Mouse (Mus musculus): ENCODE data around the gene Ttc27.

Ttc27 gene

GRCm38 (mm10) chr17:74810892-74811625 lies 93.5 kb downstream of the Ttc27 start:
- no peak for ATAC-seq (ENCODE audit: insufficient number of reproducible peaks, low FRiP score, low TSS enrichment)

GRCm38 (mm10) chr17:74819711-74820110 lies 102.2 kb downstream of the Ttc27 start:
- ATAC-seq (ENCODE audit: insufficient number of reproducible peaks, low FRiP score, low TSS enrichment) = no peak

DNA sequence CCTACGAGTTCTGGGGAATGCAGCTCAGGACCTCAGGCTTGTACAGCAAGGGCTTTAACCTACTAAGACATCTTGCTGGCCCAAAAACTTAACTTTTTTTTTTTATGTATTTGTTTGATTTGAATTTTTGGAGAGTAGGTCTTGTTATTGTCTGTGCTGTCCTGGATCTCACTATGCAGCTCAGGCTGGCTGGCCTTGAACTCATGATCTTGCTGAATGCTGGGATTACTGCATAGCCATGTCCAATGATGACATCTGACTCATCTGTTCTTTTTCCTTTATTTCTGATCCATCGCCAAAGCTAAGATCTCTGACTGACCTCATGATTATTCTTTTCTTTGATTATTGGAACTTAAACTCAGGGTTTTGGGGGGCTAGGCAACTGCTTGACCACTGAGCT lies 113.3 kb downstream of the Ttc27 start:
- ATAC-seq (ENCODE audit: insufficient number of reproducible peaks, low FRiP score, low TSS enrichment) = no peak

- ATAC-seq (ENCODE audit: insufficient number of reproducible peaks, low FRiP score, low TSS enrichment) = no peak
These were observed 124.2 kb downstream of the Ttc27 start for GRCm38 (mm10) chr17:74841721-74842120.

GRCm38 (mm10) chr17:74842603-74843002 lies 125.1 kb downstream of the Ttc27 start:
- ATAC-seq (ENCODE audit: insufficient number of reproducible peaks, low FRiP score, low TSS enrichment) = no peak

GRCm38 (mm10) chr17:74843486-74843885 lies 126.0 kb downstream of the Ttc27 start:
- no peak for ATAC-seq (ENCODE audit: insufficient number of reproducible peaks, low FRiP score, low TSS enrichment)

DNA sequence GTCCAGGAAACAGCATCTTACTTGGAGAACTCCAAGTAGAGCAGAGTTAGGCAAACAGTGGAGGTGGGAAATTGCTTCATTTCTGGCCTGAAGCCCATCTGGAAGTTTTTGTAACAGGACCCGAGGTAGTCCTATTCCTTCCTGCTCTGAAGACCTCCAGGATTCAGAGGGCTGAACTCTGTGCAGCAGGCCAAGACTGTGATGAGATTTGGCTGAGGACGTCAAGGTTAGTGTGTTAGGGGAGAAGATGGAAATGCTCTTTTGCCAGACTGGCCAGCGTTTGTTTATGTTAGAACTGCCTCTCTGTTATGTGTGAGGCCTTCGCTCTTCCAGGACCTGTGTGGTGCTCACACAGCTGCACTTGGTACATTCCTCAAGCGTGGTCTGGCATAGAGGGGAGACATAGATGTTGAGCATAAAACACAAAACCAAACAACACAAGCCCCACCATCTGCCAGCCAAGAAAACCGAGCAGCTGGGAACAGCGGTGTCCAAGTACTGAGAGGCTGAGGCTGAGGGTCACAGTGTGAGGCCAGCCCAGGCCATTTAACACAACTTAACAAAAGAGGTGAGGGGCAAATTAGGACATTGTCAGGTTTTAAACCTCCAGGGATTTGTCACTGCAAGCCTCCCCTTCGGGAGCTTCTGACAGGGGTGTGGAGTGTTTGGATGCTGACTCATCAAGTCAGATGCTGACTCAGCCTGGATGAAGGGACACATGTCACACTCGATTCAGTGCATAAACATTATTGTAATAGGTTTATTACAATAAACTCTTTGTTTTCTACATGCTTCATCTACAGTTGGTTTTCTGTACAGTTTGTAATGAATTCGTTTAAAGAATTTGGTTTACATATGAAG lies 128.7 kb downstream of the Ttc27 start:
- ATAC-seq (ENCODE audit: insufficient number of reproducible peaks, low FRiP score, low TSS enrichment) = no peak

- no peak for ATAC-seq (ENCODE audit: insufficient number of reproducible peaks, low FRiP score, low TSS enrichment)
These were observed 132.7 kb downstream of the Ttc27 start for GRCm38 (mm10) chr17:74850216-74850615.

- ATAC-seq (ENCODE audit: insufficient number of reproducible peaks, low FRiP score, low TSS enrichment) = no peak
These were observed 141.8 kb downstream of the Ttc27 start for GRCm38 (mm10) chr17:74859298-74859697.

GRCm38 (mm10) chr17:74860180-74860993 lies 142.9 kb downstream of the Ttc27 start:
- no peak for ATAC-seq (ENCODE audit: insufficient number of reproducible peaks, low FRiP score, low TSS enrichment)

DNA sequence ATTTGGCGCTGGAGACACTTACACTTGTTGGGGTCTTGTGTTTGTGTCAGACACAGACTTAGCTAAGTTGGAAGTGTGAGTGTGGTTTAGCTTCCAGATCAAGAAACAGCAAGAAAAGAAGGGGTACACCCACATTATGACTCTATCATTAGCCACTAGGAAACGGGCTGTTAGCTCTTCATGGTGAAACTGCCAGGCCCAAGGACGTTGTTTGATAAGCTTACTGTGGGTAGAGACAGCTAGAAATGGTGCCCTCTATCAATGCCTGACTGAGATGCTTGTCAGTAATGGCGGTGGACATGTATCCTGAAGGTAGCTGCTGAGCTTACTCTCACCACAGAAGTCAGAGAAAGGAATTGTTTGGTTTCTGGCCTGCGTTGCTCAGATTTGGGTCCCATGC lies 146.3 kb downstream of the Ttc27 start:
- ATAC-seq (ENCODE audit: insufficient number of reproducible peaks, low FRiP score, low TSS enrichment) = no peak

DNA sequence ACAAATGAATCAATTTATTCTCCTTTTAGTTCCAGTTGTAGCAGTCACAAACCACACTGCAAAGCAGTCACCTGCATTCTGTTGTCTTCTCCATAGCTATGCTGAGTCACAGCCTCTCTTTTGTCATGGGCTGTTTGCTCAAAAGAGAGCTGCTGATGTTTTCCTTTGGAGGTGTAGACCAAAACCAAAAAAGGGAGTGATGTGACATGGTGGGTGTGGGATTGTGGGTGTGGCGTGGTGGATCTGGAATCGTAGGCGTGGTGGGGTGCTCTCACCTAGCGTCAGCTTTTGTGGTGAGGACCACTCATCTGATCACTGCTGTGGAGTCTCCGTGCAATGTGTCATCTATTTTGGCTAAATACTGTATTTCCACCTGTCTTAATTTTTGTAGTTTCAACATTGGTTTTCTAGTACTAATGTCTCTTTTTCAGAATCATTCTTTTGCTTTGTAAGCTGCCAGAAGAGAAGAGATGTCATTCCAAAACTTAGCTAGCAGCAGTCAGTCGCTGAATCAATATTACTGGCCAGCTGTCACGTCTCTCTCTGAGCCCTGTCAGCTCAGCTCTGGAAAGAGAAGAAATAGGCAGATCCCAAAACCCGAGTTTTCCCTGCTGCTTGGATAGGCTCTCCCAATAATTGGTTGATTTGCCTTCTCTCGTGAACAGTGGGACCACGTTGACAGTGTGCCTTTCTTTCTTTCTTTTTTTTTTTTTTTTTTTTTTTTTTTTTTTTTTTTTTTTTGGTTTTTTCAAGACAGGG lies 147.4 kb downstream of the Ttc27 start:
- ATAC-seq (ENCODE audit: insufficient number of reproducible peaks, low FRiP score, low TSS enrichment) = no peak

GRCm38 (mm10) chr17:74865694-74866564 lies 148.4 kb downstream of the Ttc27 start:
- ATAC-seq (ENCODE audit: insufficient number of reproducible peaks, low FRiP score, low TSS enrichment) = no peak

DNA sequence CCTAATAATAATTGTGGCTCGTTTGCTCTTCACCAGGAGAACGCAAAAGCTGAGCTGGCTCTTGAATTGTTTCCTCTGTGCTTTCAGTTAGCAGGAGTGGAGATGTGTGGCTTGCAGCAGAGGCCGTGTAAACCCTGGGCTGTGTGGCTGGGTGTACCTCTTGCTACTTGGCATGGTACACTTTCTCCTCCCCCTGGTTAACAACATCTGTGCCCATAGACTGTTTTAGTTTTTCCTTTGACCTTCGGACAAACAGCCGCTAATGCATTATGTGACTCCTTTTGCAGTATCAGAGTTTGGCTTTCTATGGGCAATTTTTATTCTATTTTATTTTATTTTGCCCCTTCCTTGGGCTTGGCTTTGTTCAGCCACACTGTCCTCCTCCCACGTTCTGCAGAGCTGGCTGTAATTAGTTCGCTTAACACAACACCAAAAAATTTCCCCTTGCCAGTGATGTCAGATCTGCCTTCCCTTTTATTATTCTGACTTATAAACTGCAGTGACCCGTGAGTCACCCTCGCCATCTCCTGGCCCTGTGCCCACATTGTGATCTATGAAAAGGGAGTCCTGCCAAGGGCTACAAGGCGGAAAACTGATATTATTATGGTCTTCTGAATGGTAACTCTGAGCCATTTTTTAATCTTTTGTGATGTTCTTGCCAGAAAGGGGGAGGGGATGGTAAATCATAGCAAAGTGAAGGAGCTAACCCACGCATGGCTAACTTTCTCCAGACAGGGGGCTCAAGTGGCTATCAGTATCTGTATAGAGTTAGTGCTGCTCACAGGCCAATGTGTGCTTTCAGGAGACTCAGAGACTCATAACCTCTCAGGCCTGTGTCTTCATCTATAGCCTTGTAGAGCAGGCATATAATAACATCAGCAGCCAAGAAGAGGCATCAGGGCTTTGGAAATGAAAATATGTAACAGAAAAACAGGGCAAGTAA lies 149.3 kb downstream of the Ttc27 start:
- no peak for ATAC-seq (ENCODE audit: insufficient number of reproducible peaks, low FRiP score, low TSS enrichment)

DNA sequence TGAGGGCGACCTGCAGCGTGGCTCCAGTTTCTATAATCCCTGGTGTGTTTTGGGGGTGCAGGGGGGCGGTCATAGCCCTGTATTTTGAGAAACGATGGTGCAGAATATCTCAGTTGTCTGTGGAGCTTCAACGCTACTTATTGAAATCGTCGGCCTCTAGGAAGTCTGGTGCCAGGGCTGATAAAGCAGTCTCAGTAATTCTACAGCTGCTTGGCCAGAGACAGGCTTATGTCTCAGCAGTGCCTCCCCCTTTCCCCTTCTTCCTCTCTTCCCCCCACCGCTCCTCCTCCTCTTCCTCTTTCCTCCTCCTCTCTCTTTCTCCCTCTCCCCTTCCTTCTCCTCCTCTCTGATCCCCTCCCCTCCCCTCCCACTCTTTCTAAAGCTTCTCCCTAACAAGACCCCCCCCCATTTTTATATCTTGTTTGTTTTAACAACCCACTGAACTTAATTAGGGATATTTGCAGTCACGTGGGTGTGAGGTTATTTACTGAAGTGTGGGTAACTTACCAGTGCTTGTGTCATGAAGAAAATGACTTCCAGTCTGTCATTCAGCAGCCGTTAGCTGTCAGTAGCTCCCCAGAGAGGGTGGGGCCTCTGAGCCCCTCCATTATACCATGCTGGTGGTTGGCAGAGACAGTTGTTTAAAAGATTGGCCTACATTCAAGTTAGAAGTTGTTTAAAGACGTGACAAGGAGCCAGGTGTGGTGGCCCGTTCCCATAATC lies 150.8 kb downstream of the Ttc27 start:
- no peak for ATAC-seq (ENCODE audit: insufficient number of reproducible peaks, low FRiP score, low TSS enrichment)

GRCm38 (mm10) chr17:74869556-74869955 lies 152.0 kb downstream of the Ttc27 start:
- no peak for ATAC-seq (ENCODE audit: insufficient number of reproducible peaks, low FRiP score, low TSS enrichment)

Data from cerebellum, adult (tissue).